ENCODE assay signal across 20 mouse cellular contexts in genomic region chr12:81596547-81597262, GRCm38 (mm10). TPM values are rescaled to one million over a fixed set of nuclear protein-coding genes. Genes with fewer than 3 reads are reported as not detected.
A peak's percentile ranks its signal among the peaks of the same experiment; 100 is the strongest.
DNase-seq lines count a peak whose midpoint lies in the region; ATAC-seq and TF ChIP-seq lines count a peak whose summit lies in the region.
"Had no signal": no experiment of that assay in that cellular context is flagged by ENCODE, and none has a peak within 500 bp of the region (broad histone marks: within the 10 kb centered on the region; RNA-seq: fewer than 3 reads in every experiment).

No protein-coding gene starts in this region.

- TF ChIP-seq POLR2A in testis, adult 2 months (IDR thresholded peaks at IDR 0.05; ENCODE audit: control insufficient read depth, low read depth, low read length): no peak

- H3K27me3 ChIP-seq in testis, adult 2 months (ENCODE audit: control insufficient read depth, insufficient read depth, low read length): no peaks in the 10 kb centered on the region
- peaks cover 13% of the 10 kb centered on the region; the same call in 1 of the 2 replicates for H3K27me3 ChIP-seq in liver, embryonic 15.5 days
- H3K27me3 ChIP-seq in hindbrain, embryonic 12.5 days: 0 out of 2 replicates have a peak, but pooled peaks cover 5% of the 10 kb centered on the region
- H3K27me3 ChIP-seq in forebrain, embryonic 12.5 days: peaks cover 8% of the 10 kb centered on the region; the same call in 1 of the 2 replicates

- ATAC-seq in erythroid progenitor cell, adult 5-6 weeks (replicated peaks; ENCODE audit: low FRiP score, poor library complexity, severe bottlenecking): peak; percentile 48
- ATAC-seq in liver, embryonic 15.5 days (ENCODE audit: insufficient read depth): peak; percentile 32
- no peak for ATAC-seq in hindbrain, embryonic 12.5 days (ENCODE audit: low FRiP score)
- no peak for ATAC-seq in forebrain, embryonic 12.5 days (ENCODE audit: low FRiP score)
- ATAC-seq: forebrain, postnatal 0 days; hindbrain, postnatal 0 days; lung, postnatal 0 days had no signal

- no peak overlapping the region for H3K4me3 ChIP-seq in testis, adult 2 months (ENCODE audit: control insufficient read depth, low read depth, low read length)
- H3K4me3 ChIP-seq in liver, embryonic 15.5 days (replicated peaks): no peak overlapping the region
- H3K4me3 ChIP-seq in hindbrain, embryonic 12.5 days: no peak overlapping the region
- H3K4me3 ChIP-seq in forebrain, embryonic 12.5 days (replicated peaks): no peak overlapping the region
- H3K4me3 ChIP-seq: layer of hippocampus, adult 2 months; neural tube, embryonic 13.5 days had no signal

- H3K9ac ChIP-seq in liver, embryonic 15.5 days: peak overlapping the region; percentile 15; the same call in 1 of the 2 replicates
- H3K9ac ChIP-seq in hindbrain, embryonic 12.5 days: no peak overlapping the region
- no peak overlapping the region for H3K9ac ChIP-seq in forebrain, embryonic 12.5 days
- H3K9ac ChIP-seq: forebrain, postnatal 0 days; neural tube, embryonic 13.5 days had no signal

- peak overlapping the region; percentile 48 for H3K4me2 ChIP-seq in liver, embryonic 15.5 days
- no peak overlapping the region for H3K4me2 ChIP-seq in hindbrain, embryonic 12.5 days (replicated peaks)
- no peak overlapping the region for H3K4me2 ChIP-seq in forebrain, embryonic 12.5 days
- H3K4me2 ChIP-seq: neural tube, embryonic 13.5 days had no signal

- no peaks in the 10 kb centered on the region for H3K36me3 ChIP-seq in testis, adult 2 months (ENCODE audit: control insufficient read depth, insufficient read depth, low read length)
- no peaks in the 10 kb centered on the region for H3K36me3 ChIP-seq in liver, embryonic 15.5 days (replicated peaks)
- H3K36me3 ChIP-seq in hindbrain, embryonic 12.5 days: no peaks in the 10 kb centered on the region
- no peaks in the 10 kb centered on the region for H3K36me3 ChIP-seq in forebrain, embryonic 12.5 days (replicated peaks)
- H3K36me3 ChIP-seq: neural tube, embryonic 13.5 days had no signal

- 22% methylated on average over 8 of the region's 8 CpGs for WGBS in liver, embryonic 15.5 days (ENCODE audit: insufficient replicate concordance)
- WGBS in hindbrain, embryonic 12.5 days: 81% methylated on average over 8 of the region's 8 CpGs
- WGBS in forebrain, embryonic 12.5 days: 78% methylated on average over 8 of the region's 8 CpGs

- H3K9me3 ChIP-seq in liver, embryonic 15.5 days (replicated peaks): no peaks in the 10 kb centered on the region
- no peaks in the 10 kb centered on the region for H3K9me3 ChIP-seq in hindbrain, embryonic 12.5 days (replicated peaks)
- H3K9me3 ChIP-seq in forebrain, embryonic 12.5 days: no peaks in the 10 kb centered on the region
- H3K9me3 ChIP-seq: neural tube, embryonic 13.5 days had no signal

- TF ChIP-seq CTCF in testis, adult 2 months (IDR thresholded peaks at IDR 0.05; ENCODE audit: control insufficient read depth, insufficient read depth, insufficient replicate concordance, low read depth, low read length): no peak

- H3K4me1 ChIP-seq in testis, adult 2 months (ENCODE audit: control insufficient read depth, insufficient read depth, low read length): no peaks in the 10 kb centered on the region
- H3K4me1 ChIP-seq in liver, embryonic 15.5 days (replicated peaks): peaks cover 24% of the 10 kb centered on the region
- peaks cover 8% of the 10 kb centered on the region for H3K4me1 ChIP-seq in hindbrain, embryonic 12.5 days
- H3K4me1 ChIP-seq in forebrain, embryonic 12.5 days: peaks cover 8% of the 10 kb centered on the region

- DNase-seq in testis, postnatal 10 days (ENCODE audit: low spot score): no peak
- no peak for DNase-seq in kidney, postnatal 14 days
- DNase-seq: cerebellum, adult 9-10 months; forebrain, postnatal 0 days; gastrocnemius, postnatal 36 days; heart, postnatal 36 days; kidney, adult 18-20 months; layer of hippocampus, postnatal 36 days; midbrain, embryonic 14.5 days had no signal

- peak overlapping the region; percentile 39; the same call in 1 of the 2 replicates for H3K27ac ChIP-seq in testis, adult 2 months (ENCODE audit: control insufficient read depth, insufficient read depth, low read depth, low read length)
- H3K27ac ChIP-seq in liver, embryonic 15.5 days (replicated peaks): peak overlapping the region; percentile 85
- no peak overlapping the region for H3K27ac ChIP-seq in hindbrain, embryonic 12.5 days
- H3K27ac ChIP-seq in forebrain, embryonic 12.5 days: no peak overlapping the region
- H3K27ac ChIP-seq: hindbrain, postnatal 0 days; kidney, postnatal 0 days; layer of hippocampus, adult 2 months; neural tube, embryonic 13.5 days had no signal

RNA-seq across cellular contexts. Expression of gene Med6, which starts 1.9 kb away (rescaled TPM):
- polyA plus RNA-seq in testis, adult 2 months (2012; rRNA removed): 8.7 and 12.4 TPM in 2 replicates
- 28.9 and 29.6 TPM in 2 replicates for total RNA-seq in erythroid progenitor cell, adult 5-6 weeks (2015; ENCODE audit: low replicate concordance)
- total RNA-seq in erythroid progenitor cell, adult 5-6 weeks (2017; ENCODE audit: low replicate concordance): 91.9 and 102 TPM in 2 replicates
- 31.8 and 33.2 TPM in 2 replicates for polyA plus RNA-seq in liver, embryonic 15.5 days (2015; fragmentation: Nextera tagmentation; extraction: Ambion mirVana)
- 62.1 and 65.5 TPM in 2 replicates for polyA plus RNA-seq in hindbrain, embryonic 12.5 days (2016; fragmentation: Nextera tagmentation; extraction: Ambion mirVana)
- polyA plus RNA-seq in forebrain, embryonic 12.5 days (2016; fragmentation: Nextera tagmentation; extraction: Ambion mirVana): 66.5 and 67.5 TPM in 2 replicates

RNA-seq across cellular contexts. Expression of gene Adam21, which starts 28.4 kb away (rescaled TPM):
- 9.0 and 13.7 TPM in 2 replicates for polyA plus RNA-seq in testis, adult 2 months (2012; rRNA removed)
- not detected in 2 replicates for total RNA-seq in erythroid progenitor cell, adult 5-6 weeks (2015; ENCODE audit: low replicate concordance)
- total RNA-seq in erythroid progenitor cell, adult 5-6 weeks (2017; ENCODE audit: low replicate concordance): not detected in 2 replicates
- not detected in 2 replicates for polyA plus RNA-seq in liver, embryonic 15.5 days (2015; fragmentation: Nextera tagmentation; extraction: Ambion mirVana)
- 0.67 and 0.70 TPM in 2 replicates for polyA plus RNA-seq in hindbrain, embryonic 12.5 days (2016; fragmentation: Nextera tagmentation; extraction: Ambion mirVana)
- 0.36 and 0.43 TPM in 2 replicates for polyA plus RNA-seq in forebrain, embryonic 12.5 days (2016; fragmentation: Nextera tagmentation; extraction: Ambion mirVana)
- total RNA-seq: common myeloid progenitor, adult 5-6 weeks; gastrocnemius, postnatal 36 days; heart, postnatal 36 days had no signal

RNA-seq across cellular contexts. Expression of gene Ttc9, which starts 34.3 kb away (rescaled TPM):
- polyA plus RNA-seq in testis, adult 2 months (2012; rRNA removed): 25.4 and 30.1 TPM in 2 replicates
- total RNA-seq in erythroid progenitor cell, adult 5-6 weeks (2015; ENCODE audit: low replicate concordance): not detected in 2 replicates
- total RNA-seq in erythroid progenitor cell, adult 5-6 weeks (2017; ENCODE audit: low replicate concordance): not detected in 2 replicates
- polyA plus RNA-seq in liver, embryonic 15.5 days (2015; fragmentation: Nextera tagmentation; extraction: Ambion mirVana): 0.20 and 0.24 TPM in 2 replicates
- 5.5 and 6.3 TPM in 2 replicates for polyA plus RNA-seq in hindbrain, embryonic 12.5 days (2016; fragmentation: Nextera tagmentation; extraction: Ambion mirVana)
- polyA plus RNA-seq in forebrain, embryonic 12.5 days (2016; fragmentation: Nextera tagmentation; extraction: Ambion mirVana): 5.7 and 7.6 TPM in 2 replicates
- total RNA-seq: common myeloid progenitor, adult 5-6 weeks had no signal

Comparison
In these comparisons a context has a peak if more than half of its experiments do, and no peak if none do; other contexts are left out.
1. H3K27ac ChIP-seq: peak in testis, adult 2 months (single experiment) and liver, embryonic 15.5 days (single experiment); none in hindbrain, embryonic 12.5 days (single experiment) and forebrain, embryonic 12.5 days (single experiment).
2. ATAC-seq: peak in erythroid progenitor cell, adult 5-6 weeks (single experiment) and liver, embryonic 15.5 days (single experiment); none in hindbrain, embryonic 12.5 days (single experiment) and forebrain, embryonic 12.5 days (single experiment).